29 mouse cellular contexts compared by ENCODE assay signal in the genomic region with DNA sequence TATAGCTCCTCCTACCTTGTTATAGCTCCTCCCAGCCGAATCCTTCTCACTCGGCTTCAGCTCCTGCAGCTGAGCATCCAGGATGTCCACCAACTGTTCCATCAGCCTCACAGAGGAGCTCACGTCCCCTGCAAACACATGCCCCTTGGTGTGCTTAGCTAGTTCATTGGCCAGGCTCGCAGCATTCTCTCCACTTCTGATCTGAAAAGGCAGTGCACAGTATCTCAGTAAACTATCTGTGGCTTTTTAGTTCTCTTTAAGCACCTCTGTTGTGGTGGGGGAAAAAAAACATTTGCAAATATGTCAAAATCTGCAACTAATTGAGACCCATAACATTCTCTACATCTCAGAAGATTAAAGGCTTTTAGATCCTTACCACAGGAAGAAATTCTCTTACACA.
A peak's percentile ranks its signal among the peaks of the same experiment; 100 is the strongest.
DNase-seq lines count a peak whose midpoint lies in the region; ATAC-seq and TF ChIP-seq lines count a peak whose summit lies in the region.
"Had no signal": no experiment of that assay in that cellular context is flagged by ENCODE, and none has a peak within 500 bp of the region (broad histone marks: within the 10 kb centered on the region; RNA-seq: fewer than 3 reads in every experiment).

No protein-coding gene starts in this region.

- intact Hi-C loops in left cerebral cortex, postnatal 25 days (cut with DNase I) = no loop called here

- H3K4me2 ChIP-seq in kidney, embryonic 14.5 days (replicated peaks; ENCODE audit: low read depth, low read length) = no peak overlapping the region
- H3K4me2 ChIP-seq: embryonic facial prominence, embryonic 15.5 days; forebrain, embryonic 12.5 days; heart, embryonic 13.5 days; hindbrain, embryonic 14.5 days; limb, embryonic 12.5 days; liver, embryonic 15.5 days; lung, embryonic 14.5 days; midbrain, embryonic 11.5 days; neural tube, embryonic 13.5 days had no signal

- no peaks in the 10 kb centered on the region for H3K9me3 ChIP-seq in kidney, embryonic 14.5 days (ENCODE audit: control insufficient read depth, low read length)
- H3K9me3 ChIP-seq: embryonic facial prominence, embryonic 10.5 days; embryonic facial prominence, embryonic 15.5 days; forebrain, embryonic 12.5 days; heart, embryonic 13.5 days; limb, embryonic 12.5 days; liver, embryonic 15.5 days; neural tube, embryonic 13.5 days had no signal

- ATAC-seq in kidney, embryonic 14.5 days (ENCODE audit: low FRiP score, low TSS enrichment) = 0 out of 2 replicates have a peak, but pooled peaks have one; percentile 20
- ATAC-seq: forebrain, postnatal 0 days; intestine, postnatal 0 days; midbrain, embryonic 16.5 days had no signal

- no peak overlapping the region for H3K4me3 ChIP-seq in kidney, embryonic 14.5 days (ENCODE audit: low read length)
- no peak overlapping the region for H3K4me3 ChIP-seq in thymus, adult 2 months (ENCODE audit: control insufficient read depth, insufficient read depth, low read length)
- H3K4me3 ChIP-seq: embryonic facial prominence, embryonic 10.5 days; embryonic facial prominence, embryonic 15.5 days; forebrain, embryonic 12.5 days; heart, embryonic 13.5 days; limb, embryonic 12.5 days; liver, embryonic 15.5 days; myocyte; neural tube, embryonic 13.5 days had no signal

- H3K27me3 ChIP-seq in kidney, embryonic 14.5 days (ENCODE audit: control insufficient read depth, insufficient read depth, low read length) = no peaks in the 10 kb centered on the region
- H3K27me3 ChIP-seq in thymus, adult 2 months (ENCODE audit: control insufficient read depth, insufficient read depth, low read length) = no peaks in the 10 kb centered on the region
- H3K27me3 ChIP-seq: embryonic facial prominence, embryonic 15.5 days; forebrain, embryonic 12.5 days; heart, embryonic 13.5 days; limb, embryonic 12.5 days; liver, embryonic 15.5 days; neural tube, embryonic 13.5 days had no signal

- TF ChIP-seq POLR2A in thymus, adult 2 months (IDR thresholded peaks at IDR 0.05; ENCODE audit: control insufficient read depth, extremely low read depth, insufficient read depth, low read length, poor library complexity) = no peak

- H3K27ac ChIP-seq in kidney, embryonic 14.5 days (ENCODE audit: low read depth, low read length) = no peak overlapping the region
- peak overlapping the region; percentile 20; the same call in 1 of the 2 replicates for H3K27ac ChIP-seq in thymus, adult 2 months (ENCODE audit: control insufficient read depth, insufficient read depth, low read length)
- H3K27ac ChIP-seq: embryonic facial prominence, embryonic 10.5 days; embryonic facial prominence, embryonic 15.5 days; forebrain, embryonic 12.5 days; heart, embryonic 13.5 days; hindbrain, embryonic 14.5 days; limb, embryonic 12.5 days; liver, embryonic 15.5 days; neural tube, embryonic 13.5 days had no signal

- H3K36me3 ChIP-seq in kidney, embryonic 14.5 days (ENCODE audit: control insufficient read depth, insufficient read depth, low read length) = peaks cover 56% of the 10 kb centered on the region; the same call in 1 of the 2 replicates
- no peaks in the 10 kb centered on the region for H3K36me3 ChIP-seq in thymus, adult 2 months (ENCODE audit: control insufficient read depth, insufficient read depth, low read length)

- H3K4me1 ChIP-seq in kidney, embryonic 14.5 days (ENCODE audit: control insufficient read depth, insufficient read depth, low read length) = peaks cover 8% of the 10 kb centered on the region; the same call in 1 of the 2 replicates
- peaks cover 25% of the 10 kb centered on the region for H3K4me1 ChIP-seq in thymus, adult 2 months (replicated peaks; ENCODE audit: control insufficient read depth, insufficient read depth, low read length)
- H3K4me1 ChIP-seq: liver, embryonic 15.5 days had no signal

- no peak for TF ChIP-seq CTCF in thymus, adult 2 months (IDR thresholded peaks at IDR 0.05; ENCODE audit: borderline replicate concordance, control insufficient read depth, extremely low read depth, insufficient read depth, low read length, poor library complexity)

- no peak for DNase-seq in kidney, postnatal 10 days
- peak; percentile 42 for DNase-seq in ZHBTc4 (ENCODE audit: low read depth, low spot score)
- peak; percentile 10 for DNase-seq in thymus, adult 2 months
- DNase-seq in heart, adult 11 months = no peak
- no peak for DNase-seq in urinary bladder, postnatal 25 days (ENCODE audit: low spot score)
- no peak for DNase-seq in right cerebral cortex, postnatal 10 days (ENCODE audit: low spot score in 2 of 2)
- no peak for DNase-seq in left cerebral cortex, postnatal 25 days (ENCODE audit: low spot score in 2 of 2)
- DNase-seq: adrenal gland, postnatal 25 days; cerebellum, adult 11-12 months; cerebellum, adult 9-11 months; forebrain, postnatal 0 days; heart, postnatal 10 days; kidney, adult 9 months; kidney, postnatal 25 days; lung, embryonic 14.5 days; right cerebral cortex, postnatal 14 days had no signal

- H3K9ac ChIP-seq in kidney, embryonic 14.5 days (ENCODE audit: low read depth, low read length) = no peak overlapping the region
- H3K9ac ChIP-seq: embryonic facial prominence, embryonic 15.5 days; forebrain, embryonic 12.5 days; forebrain, postnatal 0 days; heart, embryonic 13.5 days; hindbrain, embryonic 14.5 days; limb, embryonic 12.5 days; liver, embryonic 15.5 days; lung, embryonic 14.5 days; neural tube, embryonic 13.5 days had no signal

- 88% methylated on average over 4 of the region's 4 CpGs for WGBS in kidney, embryonic 14.5 days
- WGBS in thymus, adult 2 months = 34% methylated on average over 4 of the region's 4 CpGs

Comparison
In these comparisons a context has a peak if more than half of its experiments do, and no peak if none do; other contexts are left out.
1. DNase-seq: peak in ZHBTc4 (single experiment) and thymus, adult 2 months (single experiment); none in kidney, postnatal 10 days (single experiment), heart, adult 11 months (single experiment), urinary bladder, postnatal 25 days (single experiment), right cerebral cortex, postnatal 10 days (0 of 2) and left cerebral cortex, postnatal 25 days (0 of 2).